Mouse (Mus musculus): Measurements from ENCODE around the gene Arl6. TPM values are rescaled to one million over a fixed set of nuclear protein-coding genes. Genes with fewer than 3 reads are reported as not detected.
A peak's percentile ranks its signal among the peaks of the same experiment; 100 is the strongest.

Arl6 gene
- polyA plus RNA-seq (2015; fragmentation: Nextera tagmentation; extraction: Ambion mirVana): 14.3 and 15.4 TPM in 2 replicates

DNA sequence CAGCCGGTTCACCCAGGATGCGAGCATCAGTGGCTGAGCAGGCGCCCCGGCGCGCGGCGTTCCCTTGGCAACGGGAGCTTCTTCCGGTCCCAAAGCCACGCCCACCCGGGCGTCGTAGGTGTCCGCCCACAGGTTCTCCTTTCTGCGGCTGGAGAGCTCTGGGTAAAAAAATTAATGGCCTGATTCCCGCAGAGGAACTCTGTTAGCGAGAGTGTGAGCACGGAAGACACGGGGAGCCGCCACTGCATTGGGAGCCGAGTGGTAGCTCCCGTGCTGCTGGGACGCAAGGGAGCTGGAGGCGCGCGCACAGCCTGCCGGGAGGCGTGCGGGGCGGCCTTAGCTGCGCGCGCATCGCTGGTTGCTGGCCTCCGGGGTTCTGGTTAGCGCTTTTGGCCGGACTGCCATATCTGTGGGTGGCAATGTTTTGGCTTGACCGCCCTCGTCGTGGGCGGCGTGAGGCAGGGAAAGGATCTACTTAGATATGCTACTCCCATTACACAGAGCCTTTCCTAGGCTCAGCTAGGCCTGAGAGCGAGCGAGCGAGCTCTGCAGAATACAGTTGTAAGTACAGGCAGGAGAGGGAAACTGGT is at the start of gene Arl6:
Gene Arl6, minus strand, starts transcription at position 290 of the 590 bp plus-strand sequence.
- H3K4me1 ChIP-seq (ENCODE audit: control insufficient read depth, insufficient read depth, low read length): no peaks in the 10 kb centered on the region
- no peaks in the 10 kb centered on the region for H3K36me3 ChIP-seq (ENCODE audit: control insufficient read depth, insufficient read depth, low read length)
- H3K27me3 ChIP-seq (replicated peaks; ENCODE audit: control insufficient read depth, insufficient read depth, low read length): no peaks in the 10 kb centered on the region
- WGBS: under 1% methylated on average over 46 of the region's 46 CpGs
- ATAC-seq: peak; percentile 100
- peak within 1 kb of the TSS; percentile 77 for H3K9ac ChIP-seq (ENCODE audit: low read depth, low read length)
- H3K4me3 ChIP-seq (ENCODE audit: low read length): peak within 1 kb of the TSS; percentile 74
- peak within 1 kb of the TSS; percentile 98 for H3K27ac ChIP-seq (ENCODE audit: low read length)
- H3K4me2 ChIP-seq (ENCODE audit: low read depth, low read length): peak within 1 kb of the TSS; percentile 81
- H3K9me3 ChIP-seq (ENCODE audit: control insufficient read depth, low read length): no peaks in the 10 kb centered on the region

DNA sequence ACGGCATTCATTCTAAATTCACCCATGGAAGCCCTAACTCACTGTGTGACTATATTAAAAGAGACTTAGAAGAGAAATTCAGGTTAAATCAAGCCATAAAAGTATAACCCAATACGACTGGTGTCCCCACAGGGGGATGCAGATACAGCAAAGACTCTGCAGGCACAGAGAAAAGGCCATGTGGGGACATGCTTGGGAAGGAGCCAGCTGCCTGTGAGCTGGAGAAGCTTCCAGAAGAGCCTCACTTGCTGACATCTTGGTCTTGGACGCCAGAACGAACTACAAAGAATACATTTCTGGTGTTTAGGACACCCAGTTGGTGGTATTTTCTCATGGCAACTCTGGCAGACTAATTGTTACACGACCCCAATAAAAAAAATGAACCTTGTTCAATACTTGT is 45.9 kb upstream of the Arl6 start:
- ATAC-seq: no peak
- Histone ChIP-seq H3K9me3 (ENCODE audit: control insufficient read depth, low read length) (no peaks in the 10 kb centered on the region), H3K27me3 (replicated peaks; ENCODE audit: control insufficient read depth, insufficient read depth, low read length) (no peaks in the 10 kb centered on the region), H3K4me3 (ENCODE audit: low read length) (no peak overlapping the region), H3K9ac (ENCODE audit: low read depth, low read length) (no peak overlapping the region), H3K36me3 (ENCODE audit: control insufficient read depth, insufficient read depth, low read length) (no peaks in the 10 kb centered on the region), H3K4me2 (ENCODE audit: low read depth, low read length) (no peak overlapping the region), H3K4me1 (ENCODE audit: control insufficient read depth, insufficient read depth, low read length) (no peaks in the 10 kb centered on the region), H3K27ac (ENCODE audit: low read length) (no peak overlapping the region)
- WGBS: 63% methylated on average over 5 of the region's 5 CpGs

GRCm38 (mm10) chr16:59683434-59683833 is 44.2 kb upstream of the Arl6 start:
- no peaks in the 10 kb centered on the region for H3K27me3 ChIP-seq (replicated peaks; ENCODE audit: control insufficient read depth, insufficient read depth, low read length)
- H3K4me2 ChIP-seq (ENCODE audit: low read depth, low read length): no peak overlapping the region
- H3K9me3 ChIP-seq (ENCODE audit: control insufficient read depth, low read length): no peaks in the 10 kb centered on the region
- H3K36me3 ChIP-seq (ENCODE audit: control insufficient read depth, insufficient read depth, low read length): no peaks in the 10 kb centered on the region
- ATAC-seq: peak; percentile 71; the same call in 1 of the 2 replicates
- no peak overlapping the region for H3K4me3 ChIP-seq (ENCODE audit: low read length)
- H3K27ac ChIP-seq (ENCODE audit: low read length): no peak overlapping the region
- no peak overlapping the region for H3K9ac ChIP-seq (ENCODE audit: low read depth, low read length)
- WGBS: 8% methylated on average over 8 of the region's 8 CpGs
- H3K4me1 ChIP-seq (ENCODE audit: control insufficient read depth, insufficient read depth, low read length): no peaks in the 10 kb centered on the region

DNA sequence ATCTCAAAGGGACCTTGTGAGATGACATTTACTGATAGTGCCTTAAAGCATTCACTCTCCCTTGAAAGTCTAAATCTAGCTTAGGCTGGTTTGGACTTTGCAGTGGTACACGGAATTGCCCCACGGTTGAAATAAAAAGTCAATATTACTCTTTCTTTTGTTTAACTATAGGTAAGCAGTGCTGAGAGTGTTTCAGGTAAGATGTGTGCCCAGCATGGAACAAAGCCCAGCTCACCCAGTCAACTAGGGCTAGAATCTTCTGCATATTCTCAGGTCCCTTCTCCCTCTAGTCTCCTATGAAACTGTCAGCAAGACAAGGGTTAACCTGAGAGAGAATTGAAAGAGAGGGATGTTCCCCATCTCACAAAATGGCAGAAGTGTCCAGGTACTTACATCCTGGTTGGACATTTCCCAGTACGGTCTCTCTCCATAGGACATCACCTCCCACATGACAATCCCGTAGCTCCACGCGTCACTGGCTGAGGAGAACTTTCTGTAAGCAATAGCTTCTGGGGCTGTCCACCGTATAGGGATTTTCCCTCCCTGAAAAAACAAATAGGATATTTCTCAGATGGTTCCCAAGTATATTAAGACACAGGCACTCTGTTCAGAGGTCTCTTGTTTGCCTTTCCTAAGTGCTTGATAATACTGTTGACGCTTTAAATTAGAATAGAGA is 43.2 kb upstream of the Arl6 start:
- ATAC-seq: no peak
- H3K9me3 ChIP-seq (ENCODE audit: control insufficient read depth, low read length): no peaks in the 10 kb centered on the region
- no peaks in the 10 kb centered on the region for H3K36me3 ChIP-seq (ENCODE audit: control insufficient read depth, insufficient read depth, low read length)
- no peak overlapping the region for H3K27ac ChIP-seq (ENCODE audit: low read length)
- no peak overlapping the region for H3K9ac ChIP-seq (ENCODE audit: low read depth, low read length)
- 67% methylated on average over 8 of the region's 8 CpGs for WGBS
- H3K4me1 ChIP-seq (ENCODE audit: control insufficient read depth, insufficient read depth, low read length): no peaks in the 10 kb centered on the region
- H3K4me2 ChIP-seq (ENCODE audit: low read depth, low read length): no peak overlapping the region
- H3K27me3 ChIP-seq (replicated peaks; ENCODE audit: control insufficient read depth, insufficient read depth, low read length): no peaks in the 10 kb centered on the region
- no peak overlapping the region for H3K4me3 ChIP-seq (ENCODE audit: low read length)

DNA sequence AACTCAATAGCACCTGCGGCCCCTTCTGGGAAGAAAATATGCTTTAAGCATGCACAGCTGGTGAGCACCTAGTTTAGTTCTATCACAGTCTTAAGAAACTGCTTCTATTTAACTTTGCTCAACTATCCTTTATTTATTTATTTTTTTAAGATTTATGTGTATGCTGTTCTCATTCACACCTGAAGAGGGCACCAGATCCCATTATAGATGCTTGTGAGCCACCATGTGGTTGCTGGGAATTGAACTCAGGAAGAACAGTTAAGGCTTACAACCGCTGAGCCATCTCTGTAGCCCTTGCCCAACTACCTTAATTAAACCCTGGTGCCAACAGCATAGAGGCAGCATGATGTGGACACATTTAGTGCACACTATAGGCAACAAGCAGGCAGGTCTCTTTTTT is 27.7 kb upstream of the Arl6 start:
- Histone ChIP-seq H3K36me3 (ENCODE audit: control insufficient read depth, insufficient read depth, low read length) (no peaks in the 10 kb centered on the region), H3K4me1 (ENCODE audit: control insufficient read depth, insufficient read depth, low read length) (no peaks in the 10 kb centered on the region), H3K9ac (ENCODE audit: low read depth, low read length) (no peak overlapping the region), H3K27me3 (replicated peaks; ENCODE audit: control insufficient read depth, insufficient read depth, low read length) (no peaks in the 10 kb centered on the region), H3K27ac (ENCODE audit: low read length) (no peak overlapping the region), H3K4me2 (ENCODE audit: low read depth, low read length) (no peak overlapping the region), H3K9me3 (ENCODE audit: control insufficient read depth, low read length) (no peaks in the 10 kb centered on the region), H3K4me3 (ENCODE audit: low read length) (no peak overlapping the region)
- WGBS: 88% methylated on average over 2 of the region's 2 CpGs
- no peak for ATAC-seq

DNA sequence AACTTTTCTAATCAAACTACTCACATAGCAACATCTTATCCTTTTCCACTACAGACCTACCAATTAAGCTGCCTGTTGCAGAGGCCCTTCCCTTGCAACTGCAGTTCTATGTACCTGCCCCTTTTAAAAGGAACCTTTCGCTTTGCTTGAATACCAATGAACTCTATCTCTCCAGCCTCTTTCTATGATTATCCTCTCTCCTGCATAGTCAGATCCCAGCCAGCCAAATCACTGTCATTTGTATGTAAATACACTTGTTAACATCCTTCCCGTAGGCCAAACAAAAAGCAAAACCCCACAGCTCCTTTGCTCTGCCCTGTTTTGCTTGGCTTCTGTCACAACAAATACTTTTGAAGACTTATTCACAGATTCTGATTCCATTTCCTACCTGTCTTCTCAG is 4.6 kb upstream of the Arl6 start:
- Histone ChIP-seq H3K4me1 (ENCODE audit: control insufficient read depth, insufficient read depth, low read length) (no peaks in the 10 kb centered on the region), H3K9me3 (ENCODE audit: control insufficient read depth, low read length) (no peaks in the 10 kb centered on the region), H3K4me2 (ENCODE audit: low read depth, low read length) (no peak overlapping the region), H3K27ac (ENCODE audit: low read length) (no peak overlapping the region), H3K36me3 (ENCODE audit: control insufficient read depth, insufficient read depth, low read length) (no peaks in the 10 kb centered on the region), H3K27me3 (replicated peaks; ENCODE audit: control insufficient read depth, insufficient read depth, low read length) (no peaks in the 10 kb centered on the region), H3K9ac (ENCODE audit: low read depth, low read length) (no peak overlapping the region), H3K4me3 (ENCODE audit: low read length) (no peak overlapping the region)
- no peak for ATAC-seq
- WGBS: 50% methylated on average over 2 of the region's 2 CpGs

- Histone ChIP-seq H3K27ac (ENCODE audit: low read length) (no peak overlapping the region), H3K4me2 (ENCODE audit: low read depth, low read length) (no peak overlapping the region)
- no peak for ATAC-seq
These were observed 794 bp upstream of the Arl6 start for GRCm38 (mm10) chr16:59639985-59640384.

DNA sequence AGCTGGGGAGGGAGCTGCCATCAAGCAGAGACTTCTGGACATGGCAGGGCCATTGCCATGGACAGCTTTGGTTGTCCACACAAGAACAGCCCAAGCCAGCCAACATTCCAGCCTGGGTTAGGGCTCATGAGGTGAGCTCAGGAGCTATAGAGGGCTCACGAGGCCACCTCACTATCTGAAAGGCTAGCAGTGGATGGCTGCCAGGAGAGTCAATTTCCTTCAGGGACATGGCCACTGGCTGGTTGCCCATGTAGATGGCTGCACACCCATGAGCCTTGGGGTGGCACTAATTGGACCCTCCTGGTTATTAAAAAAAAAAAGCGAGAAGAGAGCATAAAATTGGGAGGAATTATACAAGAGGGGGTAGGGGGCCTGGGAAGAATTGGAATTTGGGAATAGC is 4.6 kb downstream of the Arl6 start:
- Histone ChIP-seq H3K9ac (ENCODE audit: low read depth, low read length) (no peak overlapping the region), H3K9me3 (ENCODE audit: control insufficient read depth, low read length) (no peaks in the 10 kb centered on the region), H3K27me3 (replicated peaks; ENCODE audit: control insufficient read depth, insufficient read depth, low read length) (no peaks in the 10 kb centered on the region), H3K4me3 (ENCODE audit: low read length) (no peak overlapping the region), H3K4me1 (ENCODE audit: control insufficient read depth, insufficient read depth, low read length) (no peaks in the 10 kb centered on the region), H3K27ac (ENCODE audit: low read length) (no peak overlapping the region), H3K36me3 (ENCODE audit: control insufficient read depth, insufficient read depth, low read length) (no peaks in the 10 kb centered on the region), H3K4me2 (ENCODE audit: low read depth, low read length) (no peak overlapping the region)
- no peak for ATAC-seq
- WGBS: 83% methylated on average over 2 of the region's 2 CpGs

More at GRCm38 (mm10) chr16:59639985-59640384, 794 bp upstream of the Arl6 start:
- Histone ChIP-seq H3K36me3 (ENCODE audit: control insufficient read depth, insufficient read depth, low read length) (no peaks in the 10 kb centered on the region), H3K9ac (ENCODE audit: low read depth, low read length) (no peak overlapping the region), H3K27me3 (replicated peaks; ENCODE audit: control insufficient read depth, insufficient read depth, low read length) (no peaks in the 10 kb centered on the region), H3K4me3 (ENCODE audit: low read length) (no peak overlapping the region), H3K9me3 (ENCODE audit: control insufficient read depth, low read length) (no peaks in the 10 kb centered on the region), H3K4me1 (ENCODE audit: control insufficient read depth, insufficient read depth, low read length) (no peaks in the 10 kb centered on the region)
- WGBS: 88% methylated on average over 3 of the region's 3 CpGs

DNA sequence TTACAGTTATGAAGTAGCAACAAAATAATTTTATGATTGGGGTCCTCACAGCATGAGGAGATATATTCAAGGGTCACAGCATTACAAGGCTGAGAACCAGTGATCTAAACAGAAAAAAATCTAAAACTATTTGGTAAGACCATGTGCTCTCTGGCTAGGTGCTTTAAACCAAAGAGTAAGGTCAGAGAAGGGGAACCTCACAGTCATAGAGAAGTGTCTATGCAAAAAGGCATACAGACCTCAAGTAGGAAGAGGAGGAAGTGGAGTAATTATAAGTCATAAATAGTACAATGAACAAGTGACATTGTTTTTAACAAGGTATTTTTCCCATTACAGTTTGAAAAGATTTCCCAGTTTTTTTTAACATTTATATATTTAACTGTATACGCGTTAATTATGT is 17.6 kb downstream of the Arl6 start:
- Histone ChIP-seq H3K36me3 (ENCODE audit: control insufficient read depth, insufficient read depth, low read length) (0 out of 2 replicates have a peak, but pooled peaks cover 2% of the 10 kb centered on the region), H3K9me3 (ENCODE audit: control insufficient read depth, low read length) (no peaks in the 10 kb centered on the region), H3K27me3 (replicated peaks; ENCODE audit: control insufficient read depth, insufficient read depth, low read length) (no peaks in the 10 kb centered on the region), H3K9ac (ENCODE audit: low read depth, low read length) (no peak overlapping the region), H3K27ac (ENCODE audit: low read length) (no peak overlapping the region), H3K4me2 (ENCODE audit: low read depth, low read length) (no peak overlapping the region), H3K4me1 (ENCODE audit: control insufficient read depth, insufficient read depth, low read length) (no peaks in the 10 kb centered on the region), H3K4me3 (ENCODE audit: low read length) (no peak overlapping the region)
- ATAC-seq: no peak
- 94% methylated on average over 2 of the region's 2 CpGs for WGBS

Data from intestine, embryonic 16.5 days (tissue).